Mouse (Mus musculus) ES-E14 (cell line): ENCODE results near the gene Dock6. TPM values are rescaled to one million over a fixed set of nuclear protein-coding genes. Genes with fewer than 3 reads are reported as not detected.

Experiments used
- DNase-seq: peaks from one replicate; pipeline ENCODE4 v3.0.0-alpha.2; 2013; ENCODE audit warnings: low read depth, low spot score
- H3K27ac ChIP-seq: 2 replicates; pipeline ENCODE4 v1.5.1; 2012; ENCODE audit warnings: low read depth, mild to moderate bottlenecking, low read length, moderate library complexity, mixed read lengths; ENCODE audit not compliant: poor library complexity, insufficient read depth, severe bottlenecking
- H3K36me3 ChIP-seq: 2 replicates; pipeline ENCODE4 v1.6.1; 2012; ENCODE audit warnings: mild to moderate bottlenecking, low read length, moderate library complexity, mixed read lengths; ENCODE audit not compliant: control insufficient read depth, poor library complexity, insufficient read depth, severe bottlenecking
- H3K4me1 ChIP-seq, 2 experiments: fragments of 150-350 bp in 1 of 2; sonication (generic) in 1 of 2; 2 replicates each; pipeline ENCODE4 v1.6.1; 2012; ENCODE audit warnings: low read length in 2 of 2, mild to moderate bottlenecking in 1 of 2, mixed read lengths in 1 of 2; ENCODE audit not compliant: control insufficient read depth in 2 of 2, insufficient read depth in 2 of 2, poor library complexity in 1 of 2
- H3K4me3 ChIP-seq, 2 experiments: fragments of 150-350 bp in 1 of 2; sonication (generic) in 1 of 2; 2 replicates each; pipeline ENCODE4 v1.5.1; 2012; ENCODE audit warnings: low read length in 2 of 2, low read depth in 1 of 2, mild to moderate bottlenecking in 1 of 2, mixed read lengths in 1 of 2; ENCODE audit not compliant: insufficient read depth in 1 of 2, poor library complexity in 1 of 2, severe bottlenecking in 1 of 2
- H3K9ac ChIP-seq: 2 replicates; pipeline ENCODE4 v1.6.1; 2012; ENCODE audit warnings: low read depth, mild to moderate bottlenecking, low read length, mixed read lengths; ENCODE audit not compliant: poor library complexity, insufficient read depth, severe bottlenecking
- H3K9me3 ChIP-seq: fragments of 150-350 bp; sonication (generic); 2 replicates; pipeline ENCODE4 v1.6.1; 2012; ENCODE audit warnings: low read depth, mild to moderate bottlenecking, low read length; ENCODE audit not compliant: control insufficient read depth, insufficient read depth
- CHD2 ChIP-seq: IDR thresholded peaks from 2 replicates; pipeline ENCODE4 v1.6.1; 2014; ENCODE audit warnings: mild to moderate bottlenecking, low read depth, low read length, inconsistent platforms
- HCFC1 ChIP-seq: IDR thresholded peaks from 2 replicates; pipeline ENCODE4 v1.6.1; 2012; ENCODE audit warnings: low read length, inconsistent platforms, borderline replicate concordance; ENCODE audit not compliant: insufficient read depth
- MAFK ChIP-seq: IDR thresholded peaks from 2 replicates; pipeline ENCODE4 v1.6.1; 2014; ENCODE audit warnings: mild to moderate bottlenecking, low read depth, low read length, inconsistent platforms; ENCODE audit not compliant: insufficient read depth
- ZC3H11A ChIP-seq: IDR thresholded peaks from 2 replicates; pipeline ENCODE4 v1.6.1; 2012; ENCODE audit warnings: low read depth, mild to moderate bottlenecking, inconsistent platforms, low read length, borderline replicate concordance
- ZNF384 ChIP-seq: IDR thresholded peaks from 2 replicates; pipeline ENCODE4 v1.6.1; 2012; ENCODE audit warnings: low read depth, low read length, inconsistent platforms
- in situ Hi-C, 2 experiments: fragments of 600-800 bp; cut with MboI; formaldehyde crosslinking; loops; one replicate each; pipeline ENCODE4 v1.15.1; 2025; ENCODE audit warnings: low sequenced_read_pairs in 2 of 2, inconsistent platforms in 1 of 2; ENCODE audit not compliant: unreplicated experiment in 2 of 2
- total RNA-seq: library from RNA; depleted of rRNA; stranded (reverse); fragments of 300-350 nt; gene quantifications from 2 replicates; pipeline ENCODE4 v1.2.3, GENCODE M21; 2012

Dock6 gene
- total RNA-seq, 1 experiment: 45.4 TPM

GRCm38 (mm10) chr9:21845381-21846080 is 6.9 kb downstream of the Dock6 start:
- in situ Hi-C loops: no loop called here
- Histone ChIP-seq H3K4me3 (peak overlapping the region in 1 of 2 experiments; percentile 26; a peak in 1 of 4 replicates), H3K9ac (peak overlapping the region; percentile 32; the same call in 1 of the 2 replicates), H3K9me3 (no peaks in the 10 kb centered on the region), H3K4me1 (peaks cover 3 to 36% of the 10 kb centered on the region in 2 experiments; a peak in 3 of 4 replicates), H3K27ac (peak overlapping the region; percentile 35; the same call in 1 of the 2 replicates), H3K36me3 (peaks cover 57% of the 10 kb centered on the region)
- DNase-seq: no peak
- TF ChIP-seq HCFC1 (no peak), CHD2 (no peak)

- H3K4me1 ChIP-seq: peaks cover 2 to 30% of the 10 kb centered on the region in 2 experiments; a peak in 3 of 4 replicates
- H3K27ac ChIP-seq: no peak overlapping the region
- H3K9ac ChIP-seq: no peak overlapping the region
- H3K36me3 ChIP-seq: peaks cover 71% of the 10 kb centered on the region
- in situ Hi-C loops: no loop called here
- DNase-seq: no peak
- H3K4me3 ChIP-seq: no peak overlapping the region
- no peaks in the 10 kb centered on the region for H3K9me3 ChIP-seq
- TF ChIP-seq ZC3H11A (no peak), ZNF384 (no peak), HCFC1 (no peak), MAFK (no peak), CHD2 (no peak)
Observed at GRCm38 (mm10) chr9:21843086-21843485, 9.3 kb downstream of the Dock6 start.

- Histone ChIP-seq H3K4me3 (no peak overlapping the region), H3K9ac (no peak overlapping the region), H3K36me3 (peaks cover 77% of the 10 kb centered on the region), H3K4me1 (peaks cover 2 to 25% of the 10 kb centered on the region in 2 experiments; a peak in 2 of 4 replicates), H3K27ac (0 out of 2 replicates have a peak overlapping the region, but pooled peaks have one; percentile 9), H3K9me3 (no peaks in the 10 kb centered on the region)
- no peak for TF ChIP-seq ZNF384
- TF ChIP-seq CHD2: no peak
- no peak for TF ChIP-seq ZC3H11A
- no peak for TF ChIP-seq HCFC1
- no peak for TF ChIP-seq MAFK
- no peak for DNase-seq
- in situ Hi-C loops: no loop called here
Observed at GRCm38 (mm10) chr9:21842391-21842790, 10.0 kb downstream of the Dock6 start.

DNA sequence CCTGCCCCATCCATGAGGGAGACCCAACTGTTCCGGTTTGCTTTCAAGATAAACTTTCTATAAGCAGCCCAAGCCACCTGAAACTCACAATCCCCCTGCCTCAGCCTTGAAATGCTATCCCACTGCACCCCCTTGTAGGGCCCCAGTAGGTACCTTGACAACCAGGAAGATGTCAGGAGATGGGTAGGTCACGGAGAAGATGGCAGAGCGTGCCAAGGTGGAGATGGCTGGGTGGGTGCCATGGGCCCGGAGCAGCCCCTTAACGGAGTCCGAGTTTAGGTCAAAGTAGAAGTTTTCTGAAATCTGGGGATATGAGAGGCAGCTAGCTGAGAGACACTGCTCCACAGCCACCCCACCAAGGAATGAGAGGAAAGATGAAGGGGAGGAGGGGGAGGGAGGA is 11.1 kb downstream of the Dock6 start:
- H3K9me3 ChIP-seq: no peaks in the 10 kb centered on the region
- H3K4me1 ChIP-seq: peaks cover 2 to 22% of the 10 kb centered on the region in 2 experiments; a peak in 2 of 4 replicates
- no peak for TF ChIP-seq ZC3H11A
- TF ChIP-seq HCFC1: no peak
- TF ChIP-seq CHD2: no peak
- TF ChIP-seq ZNF384: no peak
- TF ChIP-seq MAFK: no peak
- H3K36me3 ChIP-seq: peaks cover 84% of the 10 kb centered on the region
- no peak overlapping the region for H3K4me3 ChIP-seq
- in situ Hi-C loops: no loop called here
- H3K27ac ChIP-seq: no peak overlapping the region
- H3K9ac ChIP-seq: no peak overlapping the region
- DNase-seq: no peak
